Mouse (Mus musculus): ENCODE results near the gene Rhox4d.
"Not testable (repeated sequence)": the region's sequence is repeated elsewhere in the genome, so short reads cannot be mapped to it uniquely, and the experiment has no call there.

Gene Rhox4d

DNA sequence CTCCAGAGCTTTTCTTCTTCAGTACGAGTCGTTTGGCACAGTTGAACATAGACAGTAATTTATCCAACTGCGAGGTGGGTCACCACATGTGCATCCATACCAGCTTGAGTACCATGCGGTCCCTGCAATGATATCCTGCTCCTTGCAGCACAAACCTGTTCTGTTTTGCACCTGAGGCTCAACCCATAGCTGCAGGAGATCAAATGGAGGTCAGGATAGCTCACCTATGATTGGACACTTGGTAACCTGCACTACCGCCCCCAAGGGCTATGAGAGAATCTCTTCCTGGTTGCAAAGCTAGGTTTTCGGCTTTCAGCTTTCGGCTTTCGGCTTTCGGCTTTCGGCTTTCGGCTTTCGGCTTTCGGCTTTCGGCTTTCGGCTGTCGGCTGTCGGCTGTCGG, at the start of gene Rhox4d:
Gene Rhox4d, plus strand, starts transcription at position 301 of the 400 bp plus-strand sequence.
- DNase-seq (ENCODE audit: low spot score in 2 of 2) = not testable (repeated sequence)

DNA sequence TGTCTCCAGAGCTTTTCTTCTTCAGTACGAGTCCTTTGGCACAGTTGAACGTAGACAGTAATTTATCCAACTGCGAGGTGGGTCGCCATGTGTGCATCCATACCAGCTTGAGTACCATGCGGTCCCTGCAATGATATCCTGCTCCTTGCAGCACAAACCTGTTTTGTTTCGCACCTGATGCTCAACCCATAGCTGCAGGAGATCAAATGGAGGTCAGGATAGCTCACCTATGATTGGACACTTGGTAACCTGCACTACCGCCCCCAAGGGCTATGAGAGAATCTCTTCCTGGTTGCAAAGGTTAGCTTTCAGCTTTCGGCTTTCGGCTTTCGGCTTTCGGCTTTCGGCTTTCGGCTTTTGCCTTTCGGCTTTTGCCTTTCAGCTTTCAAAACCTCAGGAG, 34.1 kb upstream of the Rhox4d start, which contains the start of gene Rhox4c:
Gene Rhox4c, plus strand, starts transcription at position 301 of the 400 bp plus-strand sequence.
- DNase-seq (ENCODE audit: low spot score in 2 of 2) = not testable (repeated sequence)

DNA sequence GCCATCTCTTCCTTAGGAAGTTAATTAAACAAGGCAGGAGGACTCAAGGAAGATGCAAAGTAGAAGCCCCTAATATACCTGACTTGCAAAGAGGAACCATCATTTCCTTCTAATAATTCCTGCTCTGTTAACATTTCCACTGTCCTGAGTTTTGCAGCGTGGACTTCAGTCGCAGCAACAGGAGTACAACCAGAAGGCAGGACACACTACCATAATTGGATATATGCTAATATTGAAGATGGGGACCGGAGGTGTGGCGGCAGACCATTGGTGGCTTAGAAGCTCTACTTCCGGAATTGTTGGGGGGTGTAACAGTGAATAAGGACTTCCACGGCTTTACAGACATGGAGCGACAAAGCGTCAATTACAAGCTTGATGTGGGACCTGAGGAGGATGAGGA, 16.0 kb downstream of the Rhox4d start, which contains the start of gene Rhox2e:
Gene Rhox2e, plus strand, starts transcription at position 301 of the 400 bp plus-strand sequence.
- not testable (repeated sequence) for DNase-seq (ENCODE audit: low spot score in 2 of 2)

DNA sequence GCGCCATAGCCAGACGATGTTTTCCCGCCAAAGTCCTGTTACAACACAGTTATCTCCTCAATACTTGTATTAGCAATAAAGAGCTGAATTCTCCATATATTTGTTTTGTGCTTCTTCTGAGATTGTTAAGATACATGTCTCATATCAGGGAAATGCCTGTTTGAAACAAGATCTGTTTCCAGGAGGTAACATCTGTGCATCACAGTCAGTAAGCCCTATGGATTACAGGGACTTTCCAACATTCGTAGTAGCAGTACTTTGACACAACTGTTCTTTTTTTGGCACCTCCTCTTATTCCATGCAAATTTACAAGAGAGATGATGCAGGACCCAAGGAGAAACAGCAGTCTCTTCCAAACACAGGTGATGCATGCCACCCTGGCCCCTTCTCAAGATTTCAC, 27.6 kb downstream of the Rhox4d start, which contains the start of gene Rhox3e:
Gene Rhox3e, plus strand, starts transcription at position 301 of the 400 bp plus-strand sequence.
- not testable (repeated sequence) for DNase-seq (ENCODE audit: low spot score in 2 of 2)

DNA sequence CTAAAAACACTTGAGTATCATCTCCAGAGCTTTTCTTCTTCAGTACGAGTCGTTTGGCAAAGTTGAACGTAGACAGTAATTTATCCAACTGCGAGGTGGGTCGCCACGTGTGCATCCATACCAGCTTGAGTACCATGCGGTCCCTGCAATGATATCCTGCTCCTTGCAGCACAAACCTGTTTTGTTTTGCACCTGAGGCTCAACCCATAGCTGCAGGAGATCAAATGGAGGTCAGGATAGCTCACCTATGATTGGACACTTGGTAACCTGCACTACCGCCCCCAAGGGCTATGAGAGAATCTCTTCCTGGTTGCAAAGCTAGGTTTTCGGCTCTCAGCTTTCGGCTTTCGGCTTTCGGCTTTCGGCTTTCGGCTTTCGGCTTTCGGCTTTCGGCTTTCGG, 43.0 kb downstream of the Rhox4d start, which contains the start of gene Rhox4e:
Gene Rhox4e, plus strand, starts transcription at position 301 of the 400 bp plus-strand sequence.
- not testable (repeated sequence) for DNase-seq (ENCODE audit: low spot score in 2 of 2)

Data from urinary bladder, postnatal 4 days (tissue).